Mouse (Mus musculus) stomach, postnatal 0 days (tissue): ENCODE data around the gene Cript. TPM values are rescaled to one million over a fixed set of nuclear protein-coding genes. Genes with fewer than 3 reads are reported as not detected.
"Not testable (repeated sequence)": the region's sequence is repeated elsewhere in the genome, so short reads cannot be mapped to it uniquely, and the experiment has no call there.

Source experiments
- ATAC-seq: fragments of 200-750 bp; cut with Nextera tagmentation; 2 replicates; pipeline ENCODE4 v1.8.0; 2017; ENCODE audit not compliant: low FRiP score, low TSS enrichment
- DNase-seq: peaks from one replicate; pipeline ENCODE4 v3.0.0-alpha.2; 2016; ENCODE audit warnings: low spot score
- H3K27ac ChIP-seq: fragments of 300-500 bp; sonication (generic); replicated peaks from 2 replicates; pipeline ENCODE4 v1.5.1; 2014; ENCODE audit warnings: mild to moderate bottlenecking, control low read depth
- H3K27me3 ChIP-seq: fragments of 300-500 bp; sonication (generic); 2 replicates; pipeline ENCODE4 v1.6.1; 2014; ENCODE audit warnings: low read length; ENCODE audit not compliant: control insufficient read depth, insufficient read depth
- H3K36me3 ChIP-seq: fragments of 300-500 bp; sonication (generic); 2 replicates; pipeline ENCODE4 v1.6.1; 2014; ENCODE audit warnings: low read length, mixed read lengths; ENCODE audit not compliant: control insufficient read depth, insufficient read depth
- H3K4me1 ChIP-seq: fragments of 300-500 bp; sonication (generic); replicated peaks from 2 replicates; pipeline ENCODE4 v1.6.1; 2014; ENCODE audit warnings: antibody characterized with exemption; ENCODE audit not compliant: control insufficient read depth, insufficient read depth
- H3K4me2 ChIP-seq: fragments of 300-500 bp; sonication (generic); replicated peaks from 2 replicates; pipeline ENCODE4 v1.6.1; 2014; ENCODE audit warnings: low read depth, mild to moderate bottlenecking, control low read depth, moderate library complexity
- H3K4me3 ChIP-seq: fragments of 300-500 bp; sonication (generic); 2 replicates; pipeline ENCODE4 v1.5.1; 2014; ENCODE audit warnings: low read depth, low read length, control low read depth
- H3K9ac ChIP-seq: fragments of 300-500 bp; sonication (generic); 2 replicates; pipeline ENCODE4 v1.6.1; 2014; ENCODE audit warnings: mild to moderate bottlenecking, low read length, control low read depth, mixed read lengths
- H3K9me3 ChIP-seq: fragments of 300-500 bp; sonication (generic); 2 replicates; pipeline ENCODE4 v1.6.1; 2016; ENCODE audit warnings: low read length; ENCODE audit not compliant: control insufficient read depth
- CTCF ChIP-seq: IDR thresholded peaks from 2 replicates; pipeline ENCODE4 v1.5.1; 2016; ENCODE audit warnings: antibody characterized with exemption, low read depth, mild to moderate bottlenecking, moderate library complexity
- EP300 ChIP-seq: optimal IDR thresholded peaks from 2 replicates; pipeline ENCODE3; 2016; ENCODE audit warnings: antibody characterized with exemption
- WGBS: fragments of 180-500 bp; shearing (Covaris S2); extraction: QIAGEN DNeasy Blood & Tissue Kit; methylation state at CpG from one replicate; pipeline ENCODE4 v1.1.7; 2014; 5-methylcytosine and 5-hydroxymethylcytosine counted together
- polyA plus RNA-seq: library from polyadenylated mRNA; unstranded; fragments of >200 nt; fragmentation: Nextera tagmentation; extraction: Ambion mirVana; gene quantifications from 2 replicates; pipeline ENCODE4 v1.2.1, GENCODE M21; 2015

Cript gene
- polyA plus RNA-seq, 1 experiment from 2014 or later = 140 TPM

DNA sequence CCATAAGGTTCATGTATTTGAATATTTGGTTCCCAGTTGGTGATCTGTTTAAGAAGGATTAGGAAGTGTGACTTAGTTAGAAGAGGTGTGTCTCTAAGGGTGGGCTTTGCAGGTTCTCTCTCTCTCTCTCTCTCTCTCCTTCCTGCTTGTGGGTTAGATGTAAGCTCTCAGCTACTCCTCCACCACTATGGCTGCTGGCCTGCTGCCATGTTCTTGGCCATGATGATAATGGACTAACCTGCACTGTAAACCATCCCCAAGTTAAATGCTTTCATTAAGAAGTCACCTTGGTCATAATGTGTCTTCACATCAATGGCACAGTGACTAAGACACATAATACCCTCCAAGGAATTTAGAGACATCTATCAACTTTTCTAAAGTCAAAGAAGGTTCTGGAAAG is 48.1 kb downstream of the Cript start:
- Histone ChIP-seq H3K4me2 (no peak overlapping the region), H3K27ac (no peak overlapping the region), H3K9ac (no peak overlapping the region), H3K27me3 (no peaks in the 10 kb centered on the region), H3K4me1 (no peaks in the 10 kb centered on the region), H3K9me3 (no peaks in the 10 kb centered on the region), H3K36me3 (no peaks in the 10 kb centered on the region), H3K4me3 (no peak overlapping the region)
- DNase-seq = no peak
- ATAC-seq = no peak
- no peak for TF ChIP-seq EP300
- TF ChIP-seq CTCF = no peak

DNA sequence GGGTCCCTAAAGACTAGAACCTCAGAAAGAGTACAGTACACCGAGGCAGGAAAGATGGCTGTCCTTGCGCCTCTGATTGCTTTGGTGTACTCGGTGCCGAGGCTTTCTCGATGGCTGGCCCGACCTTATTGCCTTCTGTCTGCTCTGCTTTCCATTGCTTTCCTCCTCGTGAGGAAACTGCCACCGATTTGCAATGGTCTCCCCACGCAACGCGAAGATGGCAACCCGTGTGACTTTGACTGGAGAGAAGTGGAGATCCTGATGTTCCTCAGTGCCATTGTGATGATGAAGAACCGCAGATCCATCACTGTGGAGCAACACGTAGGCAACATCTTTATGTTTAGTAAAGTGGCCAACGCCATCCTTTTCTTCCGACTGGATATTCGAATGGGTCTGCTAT is 52.9 kb downstream of the Cript start:
- 94% methylated on average over 17 of the region's 17 CpGs for WGBS

DNA sequence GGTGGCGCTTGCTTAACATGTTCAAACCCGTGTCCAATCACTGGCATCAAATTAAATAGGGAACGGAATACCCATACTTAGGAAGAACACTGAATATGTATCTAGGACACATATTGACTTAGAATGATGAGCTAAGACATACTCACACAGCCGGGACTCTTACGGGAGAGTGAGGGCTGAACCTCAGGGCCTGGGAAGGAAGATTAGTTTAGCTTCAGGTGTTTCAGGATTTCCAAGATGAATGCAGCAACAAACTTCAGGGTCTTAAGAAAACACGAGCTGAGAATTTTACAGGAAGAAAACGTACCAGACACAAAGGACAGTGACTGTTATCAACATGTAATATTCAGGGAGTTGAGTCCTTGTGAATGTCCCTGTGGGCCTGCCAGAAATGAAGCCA is 55.4 kb downstream of the Cript start:
- Histone ChIP-seq H3K36me3 (no peaks in the 10 kb centered on the region), H3K9me3 (no peaks in the 10 kb centered on the region), H3K4me2 (no peak overlapping the region), H3K9ac (no peak overlapping the region), H3K4me3 (no peak overlapping the region), H3K27me3 (no peaks in the 10 kb centered on the region), H3K27ac (no peak overlapping the region), H3K4me1 (no peaks in the 10 kb centered on the region)
- ATAC-seq = no peak
- WGBS = 84% methylated on average over 7 of the region's 7 CpGs
- no peak for DNase-seq
- no peak for TF ChIP-seq CTCF
- TF ChIP-seq EP300 = no peak

More for the DNA sequence above, 52.9 kb downstream of the Cript start:
- H3K9ac ChIP-seq, H3K4me3 ChIP-seq, DNase-seq, ATAC-seq, H3K27me3 ChIP-seq, H3K9me3 ChIP-seq, H3K4me1 ChIP-seq, H3K4me2 ChIP-seq, H3K27ac ChIP-seq, H3K36me3 ChIP-seq: not testable (repeated sequence)

DNA sequence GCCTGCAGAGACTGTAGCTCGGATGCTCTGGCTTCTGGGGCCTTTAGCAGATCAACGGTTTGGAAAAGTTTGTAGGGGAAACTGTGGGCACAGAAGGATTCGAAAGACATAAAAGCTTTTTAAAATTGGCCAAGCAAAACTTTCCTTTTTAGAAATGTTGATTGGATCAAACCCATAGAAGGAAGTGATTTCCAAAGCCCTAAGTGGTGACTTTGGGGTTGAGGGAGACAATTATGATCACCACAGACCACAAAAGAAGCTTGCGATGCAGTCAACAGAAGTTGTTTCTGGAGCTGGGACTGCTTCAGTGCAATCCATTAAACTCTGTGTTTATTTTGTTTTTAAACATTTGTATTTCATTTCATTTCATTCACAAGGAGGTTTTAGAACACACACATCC is 57.2 kb downstream of the Cript start:
- 75% methylated on average over 4 of the region's 4 CpGs for WGBS
- no peak overlapping the region for H3K27ac ChIP-seq
- no peak for TF ChIP-seq CTCF
- no peak for TF ChIP-seq EP300

DNA sequence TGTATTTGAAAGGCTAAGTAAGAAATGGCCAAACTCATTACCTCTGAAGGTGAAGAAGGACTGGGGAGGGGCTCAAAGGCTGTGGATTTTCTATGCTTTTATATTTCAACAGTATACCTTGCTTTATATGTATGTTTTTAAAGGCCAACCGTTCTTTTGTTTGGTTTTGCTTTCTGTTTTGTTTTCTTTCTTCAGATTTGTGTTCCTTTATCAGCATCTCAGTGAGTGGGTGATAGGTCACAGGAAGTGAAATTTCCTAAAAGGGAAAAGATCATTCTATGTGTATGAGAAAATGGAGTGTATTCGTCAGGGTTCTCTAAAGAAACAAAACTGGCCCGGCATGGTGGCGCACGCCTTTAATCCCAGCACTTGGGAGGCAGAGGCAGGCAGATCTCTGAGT is 58.3 kb downstream of the Cript start:
- no peaks in the 10 kb centered on the region for H3K9me3 ChIP-seq
- no peak overlapping the region for H3K4me2 ChIP-seq
- no peak overlapping the region for H3K9ac ChIP-seq
- no peaks in the 10 kb centered on the region for H3K36me3 ChIP-seq
- no peak overlapping the region for H3K4me3 ChIP-seq
- DNase-seq = no peak
- ATAC-seq = no peak
- 79% methylated on average over 5 of the region's 5 CpGs for WGBS
- TF ChIP-seq CTCF (no peak), EP300 (no peak)
- H3K27ac ChIP-seq = no peak overlapping the region
- no peaks in the 10 kb centered on the region for H3K27me3 ChIP-seq
- no peaks in the 10 kb centered on the region for H3K4me1 ChIP-seq

More for the DNA sequence above, 57.2 kb downstream of the Cript start:
- H3K27me3 ChIP-seq = no peaks in the 10 kb centered on the region
- ATAC-seq (no peak), DNase-seq (no peak)
- no peaks in the 10 kb centered on the region for H3K9me3 ChIP-seq
- H3K9ac ChIP-seq = no peak overlapping the region
- H3K4me2 ChIP-seq = no peak overlapping the region
- no peaks in the 10 kb centered on the region for H3K4me1 ChIP-seq
- no peak overlapping the region for H3K4me3 ChIP-seq
- no peaks in the 10 kb centered on the region for H3K36me3 ChIP-seq

Other genes with a start within 250 kb of the Cript start
- gene Tmem247, start 108.2 kb upstream of the Cript start, polyA plus RNA-seq = not detected in 2 replicates
- 0.12 TPM in 1 of 2 replicates, not detected in the other for gene Atp6v1e2, start 77.7 kb upstream of the Cript start, polyA plus RNA-seq
- gene Rhoq, start 62.5 kb upstream of the Cript start, polyA plus RNA-seq = 5.6 and 6.2 TPM in 2 replicates
- gene Pigf, start 144 bp upstream of the Cript start, polyA plus RNA-seq = 49.4 and 50.2 TPM in 2 replicates
- 4.8 and 4.9 TPM in 2 replicates for gene Socs5, start 82.1 kb downstream of the Cript start, polyA plus RNA-seq
- 80.4 and 84.4 TPM in 2 replicates for gene Mcfd2, start 240.4 kb downstream of the Cript start, polyA plus RNA-seq